Mouse (Mus musculus): ENCODE measurements around the gene Olfr1136. TPM values are rescaled to one million over a fixed set of nuclear protein-coding genes. Genes with fewer than 3 reads are reported as not detected.

The Olfr1136 gene
- total RNA-seq (2021) = not detected
- long read RNA-seq, experiment 1 = 0 reads
- long read RNA-seq, experiment 2 = 0 reads

DNA sequence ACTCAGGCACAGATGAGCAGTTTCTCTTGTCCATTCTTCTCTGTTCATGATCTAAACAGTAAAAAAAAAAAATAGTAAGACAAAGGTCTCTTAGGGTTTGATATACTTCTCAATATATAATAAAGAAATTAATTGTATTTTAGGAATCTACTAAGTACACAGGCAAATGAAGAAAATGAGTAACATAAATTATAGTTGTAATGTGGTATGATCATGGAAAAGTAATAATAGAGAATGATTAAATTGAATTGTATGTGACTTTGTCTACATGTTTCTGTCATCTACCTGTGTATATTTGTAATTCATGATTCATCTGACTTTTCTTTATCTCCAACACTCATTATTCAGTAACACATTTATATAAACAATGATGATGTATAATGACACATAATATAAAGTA, at the start of gene Olfr1136:
Gene Olfr1136, minus strand, starts transcription at position 101 of the 400 bp plus-strand sequence.
- no peak for DNase-seq (ENCODE audit: low spot score in 2 of 2)

DNA sequence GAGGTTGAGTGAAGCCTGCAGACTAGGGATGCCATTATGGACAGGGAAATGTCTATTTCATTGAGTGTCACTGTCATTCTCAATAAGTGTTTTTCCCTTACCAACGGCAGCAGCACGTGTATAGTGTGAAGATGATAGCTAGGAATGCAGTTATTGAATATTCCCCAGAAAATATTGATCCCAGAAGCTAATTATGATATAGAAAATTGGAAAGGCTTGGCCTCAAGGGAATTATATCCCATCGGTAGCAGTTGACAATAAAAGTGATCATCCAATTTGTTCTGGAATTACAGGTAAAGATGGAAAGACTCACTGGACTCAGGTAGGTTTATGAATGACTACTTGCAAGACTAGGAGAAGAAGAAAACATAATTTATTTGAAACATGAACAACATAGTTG, 49.7 kb upstream of the Olfr1136 start, which contains the start of gene Olfr1140:
Gene Olfr1140, plus strand, starts transcription at position 301 of the 400 bp plus-strand sequence.
- no peak for DNase-seq (ENCODE audit: low spot score in 2 of 2)

DNA sequence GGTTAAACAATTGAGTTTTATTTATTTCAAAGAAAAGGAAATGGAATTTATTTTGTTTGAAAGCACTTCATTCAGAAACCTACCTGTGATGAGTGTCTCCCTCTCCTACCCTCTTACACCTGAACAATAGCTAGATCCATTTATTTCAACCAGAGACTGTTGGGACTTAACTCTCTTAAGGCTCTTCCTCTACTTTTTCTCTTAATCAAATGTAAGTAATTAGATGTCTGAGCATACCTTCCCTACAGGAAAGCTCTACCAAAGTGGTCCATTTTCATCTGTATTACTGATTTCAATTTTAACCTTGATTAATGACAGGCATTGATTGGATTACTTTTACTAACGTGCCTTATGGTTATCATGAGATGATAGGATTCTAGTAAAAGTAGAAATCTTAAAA, 46.1 kb upstream of the Olfr1136 start, which contains the start of gene Olfr1138:
Gene Olfr1138, minus strand, starts transcription at position 101 of the 400 bp plus-strand sequence.
- no peak for DNase-seq (ENCODE audit: low spot score in 2 of 2)

DNA sequence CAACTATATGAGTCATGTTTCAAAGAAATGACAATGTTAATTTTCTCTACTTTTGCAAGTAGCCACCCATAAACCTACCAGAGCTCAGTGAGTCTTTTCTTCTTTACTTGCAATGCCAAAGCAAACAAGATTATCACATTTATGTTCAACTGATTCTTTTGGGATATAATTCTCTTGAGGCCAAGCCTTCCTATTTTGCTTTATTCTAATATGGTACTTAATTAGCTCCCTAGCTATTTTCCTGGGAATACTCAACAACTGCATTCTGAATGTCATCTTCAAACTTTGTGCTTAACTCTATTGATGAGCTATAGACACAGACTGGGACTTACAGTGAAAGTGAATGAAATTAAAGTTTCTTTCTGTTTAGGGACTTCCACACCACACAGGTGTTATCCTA, 19.3 kb upstream of the Olfr1136 start, which contains the start of gene Olfr1137:
Gene Olfr1137, minus strand, starts transcription at position 101 of the 400 bp plus-strand sequence.
- DNase-seq (ENCODE audit: low spot score in 2 of 2) = no peak

DNA sequence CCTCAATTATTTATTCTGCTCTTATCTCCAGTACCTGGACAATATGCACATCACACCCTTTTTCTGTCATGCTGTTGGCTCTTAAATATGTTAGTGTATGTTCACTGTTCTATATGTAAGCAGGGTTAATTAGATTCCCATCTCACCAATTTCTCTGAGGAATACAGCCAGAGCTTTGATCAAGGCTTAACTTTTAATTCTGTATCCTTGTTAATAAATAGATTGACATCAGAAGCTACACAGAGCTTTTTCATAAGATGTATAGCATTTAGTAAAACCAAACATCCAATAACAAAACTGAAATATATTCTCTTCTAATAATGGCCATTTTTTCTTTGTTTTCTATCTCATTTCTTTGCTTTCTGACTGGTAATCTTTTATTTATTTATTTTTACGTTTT, 20.2 kb downstream of the Olfr1136 start, which contains the start of gene Olfr1135:
Gene Olfr1135, minus strand, starts transcription at position 101 of the 400 bp plus-strand sequence.
- no peak for DNase-seq (ENCODE audit: low spot score in 2 of 2)

DNA sequence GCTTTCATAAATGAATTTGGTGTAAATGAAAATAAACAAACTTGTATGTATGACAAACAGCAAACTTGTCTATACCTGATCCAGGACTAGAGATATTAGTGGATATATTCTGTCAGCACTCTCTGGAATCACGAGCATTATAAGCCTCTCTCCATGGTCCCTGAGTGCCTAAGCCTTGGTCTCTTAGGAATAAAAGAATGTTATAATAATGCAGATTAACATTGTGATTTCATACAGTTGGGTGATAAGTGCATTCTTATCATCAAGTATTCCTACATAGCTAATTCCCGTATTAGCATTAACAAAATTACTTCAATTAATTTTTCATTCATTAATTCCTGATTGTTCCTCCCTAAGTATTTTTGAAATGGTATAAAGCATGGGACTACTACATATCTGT, 35.4 kb downstream of the Olfr1136 start, which contains the start of gene Olfr1134:
Gene Olfr1134, minus strand, starts transcription at position 101 of the 400 bp plus-strand sequence.
- no peak for DNase-seq (ENCODE audit: low spot score in 2 of 2)

DNA sequence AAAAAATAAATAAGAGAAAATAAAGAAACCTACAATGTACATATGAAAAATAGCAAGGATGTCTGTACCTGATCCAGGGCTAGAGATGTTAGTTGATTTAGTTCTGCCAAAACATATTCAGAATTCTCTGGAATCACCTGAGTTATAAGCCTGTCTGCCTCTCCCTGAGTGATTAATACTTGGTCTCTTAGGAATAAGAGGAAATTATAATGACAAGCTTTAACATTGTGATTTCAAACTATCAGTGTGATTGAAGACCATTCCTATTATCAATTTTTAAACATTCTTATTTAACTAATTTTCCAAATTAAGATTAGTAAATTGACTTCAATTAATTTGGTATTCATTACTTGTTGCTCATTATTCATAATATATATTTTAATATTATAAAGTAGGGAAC, 46.5 kb downstream of the Olfr1136 start, which contains the start of gene Olfr1133:
Gene Olfr1133, minus strand, starts transcription at position 101 of the 400 bp plus-strand sequence.
- DNase-seq (ENCODE audit: low spot score in 2 of 2) = no peak

Other genes with a start within 250 kb of the Olfr1136 start
- not detected for gene Olfr1126, start 240.0 kb downstream of the Olfr1136 start, total RNA-seq (2021)
- not detected for gene Pramel7, start 196.9 kb downstream of the Olfr1136 start, total RNA-seq (2021)
- not detected for gene Pramel6, start 187.4 kb downstream of the Olfr1136 start, total RNA-seq (2021)
- gene Olfr153, start 162.2 kb downstream of the Olfr1136 start, total RNA-seq (2021) = not detected
- gene Olfr1128, start 148.4 kb downstream of the Olfr1136 start, total RNA-seq (2021) = not detected
- gene Olfr1129, start 120.0 kb downstream of the Olfr1136 start, total RNA-seq (2021) = not detected
- gene Olfr1130, start 87.7 kb downstream of the Olfr1136 start, total RNA-seq (2021) = not detected
- gene Olfr1131, start 66.8 kb downstream of the Olfr1136 start, total RNA-seq (2021) = not detected
- gene Olfr1132, start 56.4 kb downstream of the Olfr1136 start, total RNA-seq (2021) = not detected
- gene Olfr1133, start 46.6 kb downstream of the Olfr1136 start, total RNA-seq (2021) = not detected
- not detected for gene Olfr1134, start 35.5 kb downstream of the Olfr1136 start, total RNA-seq (2021)
- gene Olfr1135, start 20.3 kb downstream of the Olfr1136 start, total RNA-seq (2021) = not detected
- not detected for gene Olfr1137, start 19.2 kb upstream of the Olfr1136 start, total RNA-seq (2021)
- gene Olfr1138, start 46.0 kb upstream of the Olfr1136 start, total RNA-seq (2021) = not detected
- gene Olfr1140, start 49.8 kb upstream of the Olfr1136 start, total RNA-seq (2021) = not detected
- gene Olfr1141, start 60.0 kb upstream of the Olfr1136 start, total RNA-seq (2021) = not detected
- gene Olfr152, start 85.5 kb upstream of the Olfr1136 start, total RNA-seq (2021) = not detected
- not detected for gene Olfr1143, start 106.6 kb upstream of the Olfr1136 start, total RNA-seq (2021)
- gene Olfr1145, start 115.9 kb upstream of the Olfr1136 start, total RNA-seq (2021) = not detected
- gene Olfr1148, start 136.6 kb upstream of the Olfr1136 start, total RNA-seq (2021) = not detected
- gene Olfr1150-ps1, start 150.0 kb upstream of the Olfr1136 start, total RNA-seq (2021) = not detected
- gene Olfr1151, start 161.9 kb upstream of the Olfr1136 start, total RNA-seq (2021) = not detected
- not detected for gene Olfr1152, start 172.5 kb upstream of the Olfr1136 start, total RNA-seq (2021)
- not detected for gene Olfr1153, start 201.0 kb upstream of the Olfr1136 start, total RNA-seq (2021)
- gene Olfr1154, start 211.2 kb upstream of the Olfr1136 start, total RNA-seq (2021) = not detected

Data from adrenal gland, postnatal 4 days (tissue).